Mouse (Mus musculus): ENCODE measurements around the gene Brpf1. TPM values are rescaled to one million over a fixed set of nuclear protein-coding genes. Genes with fewer than 3 reads are reported as not detected.

Brpf1 gene
- 38.1 and 40.8 TPM in 2 replicates for polyA plus RNA-seq (2012; rRNA removed)

GRCm38 (mm10) chr6:113306986-113307349, at the start of gene Brpf1:
Brpf1 (plus strand) TSS chr6:113307137.

GRCm38 (mm10) chr6:113282101-113282802, 24.7 kb upstream of the Brpf1 start, which contains the start of gene Cpne9:
Cpne9 (plus strand) TSS chr6:113282307.

GRCm38 (mm10) chr6:113326533-113327315, 19.8 kb downstream of the Brpf1 start, which contains the start of gene Ogg1:
Ogg1 (plus strand) TSS chr6:113326972.

DNA sequence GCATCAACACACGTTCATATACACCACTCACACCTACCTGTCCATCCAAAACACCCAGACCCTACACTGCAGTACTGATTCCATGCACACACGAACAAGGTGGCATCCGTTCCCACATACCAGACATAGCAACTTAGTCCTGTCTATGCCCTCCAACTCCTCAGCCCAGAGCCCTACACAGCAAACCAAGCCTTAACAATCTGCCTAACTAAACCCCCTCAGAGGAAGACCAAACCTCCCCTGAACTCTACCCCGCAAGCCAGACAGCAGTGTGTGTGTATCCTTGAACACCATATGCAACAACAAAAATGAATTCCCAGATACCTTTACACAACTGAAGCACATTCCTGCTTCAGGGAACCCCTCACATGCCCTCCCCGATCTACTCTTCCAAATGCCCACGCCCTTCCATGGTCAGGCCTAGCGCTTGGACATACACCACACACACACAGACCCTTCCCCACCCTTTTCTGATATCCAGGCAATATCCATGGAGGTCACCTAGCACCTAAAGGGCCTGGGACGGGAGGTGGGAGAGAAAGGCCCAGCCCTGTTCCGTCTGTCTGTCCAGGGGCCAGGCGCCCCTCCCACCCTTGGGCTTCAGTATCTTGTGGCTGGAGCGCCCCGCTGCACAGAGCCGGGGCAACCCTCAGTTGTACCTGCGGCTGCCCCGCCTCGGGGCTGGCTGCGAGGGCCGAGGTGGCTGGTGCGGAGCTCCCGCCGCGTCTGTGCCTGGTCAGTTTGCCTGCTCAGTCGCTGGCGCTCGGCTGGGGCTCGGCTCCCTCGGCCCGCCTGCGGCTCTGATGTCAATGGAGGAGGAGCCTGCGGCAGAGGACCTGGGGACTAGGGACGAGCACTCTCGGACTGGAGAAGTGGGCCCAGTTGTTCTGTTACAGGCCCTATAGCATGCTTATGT, 36.5 kb downstream of the Brpf1 start, which contains the start of gene Camk1:
TSS of gene Camk1 (minus strand) at position 808 of the 916 bp plus-strand sequence.

Other genes starting within 250 kb of the Brpf1 start
- 60.5 and 63.7 TPM in 2 replicates for gene Setd5, start 229.8 kb upstream of the Brpf1 start, polyA plus RNA-seq (2012; rRNA removed)
- gene Lhfpl4, start 111.8 kb upstream of the Brpf1 start, polyA plus RNA-seq (2012; rRNA removed), result 53.8 and 59.2 TPM in 2 replicates
- 36.5 and 39.7 TPM in 2 replicates for gene Mtmr14, start 69.3 kb upstream of the Brpf1 start, polyA plus RNA-seq (2012; rRNA removed)
- 1.7 and 2.3 TPM in 2 replicates for gene Cpne9, start 24.8 kb upstream of the Brpf1 start, polyA plus RNA-seq (2012; rRNA removed)
- 20.0 and 20.4 TPM in 2 replicates for gene Ogg1, start 19.8 kb downstream of the Brpf1 start, polyA plus RNA-seq (2012; rRNA removed)
- 61.3 and 74.0 TPM in 2 replicates for gene Camk1, start 36.8 kb downstream of the Brpf1 start, polyA plus RNA-seq (2012; rRNA removed)
- gene Tada3, start 70.7 kb downstream of the Brpf1 start, polyA plus RNA-seq (2012; rRNA removed), result 60.1 and 63.2 TPM in 2 replicates
- gene Arpc4, start 71.0 kb downstream of the Brpf1 start, polyA plus RNA-seq (2012; rRNA removed), result 101 and 116 TPM in 2 replicates
- gene Ttll3, start 82.1 kb downstream of the Brpf1 start, polyA plus RNA-seq (2012; rRNA removed), result 25.0 and 29.2 TPM in 2 replicates
- gene Rpusd3, start 112.2 kb downstream of the Brpf1 start, polyA plus RNA-seq (2012; rRNA removed), result 33.6 and 35.6 TPM in 2 replicates
- 0.04 and 0.06 TPM in 2 replicates for gene Cidec, start 128.6 kb downstream of the Brpf1 start, polyA plus RNA-seq (2012; rRNA removed)
- 59.4 and 62.8 TPM in 2 replicates for gene Jagn1, start 135.4 kb downstream of the Brpf1 start, polyA plus RNA-seq (2012; rRNA removed)
- 0.07 and 1.1 TPM in 2 replicates for gene Il17re, start 151.3 kb downstream of the Brpf1 start, polyA plus RNA-seq (2012; rRNA removed)
- gene Il17rc, start 164.3 kb downstream of the Brpf1 start, polyA plus RNA-seq (2012; rRNA removed), result 3.1 and 5.9 TPM in 2 replicates
- 38.9 and 41.5 TPM in 2 replicates for gene Creld1, start 176.2 kb downstream of the Brpf1 start, polyA plus RNA-seq (2012; rRNA removed)
- 5.6 and 6.7 TPM in 2 replicates for gene Prrt3, start 194.8 kb downstream of the Brpf1 start, polyA plus RNA-seq (2012; rRNA removed)
- 56.0 and 56.9 TPM in 2 replicates for gene Emc3, start 224.5 kb downstream of the Brpf1 start, polyA plus RNA-seq (2012; rRNA removed)
- 7.6 and 10.1 TPM in 2 replicates for gene Fancd2, start 224.5 kb downstream of the Brpf1 start, polyA plus RNA-seq (2012; rRNA removed)